Mouse (Mus musculus): ENCODE measurements around the gene Kctd20. TPM values are rescaled to one million over a fixed set of nuclear protein-coding genes. Genes with fewer than 3 reads are reported as not detected.

The Kctd20 gene
- total and polyA plus RNA-seq, 3 experiments: 23.8 to 55.8 (median 55.7) TPM

- WGBS: 93% methylated on average over 4 of the region's 4 CpGs
- Histone ChIP-seq H3K9ac (ENCODE audit: low read depth, low read length) (no peak overlapping the region), H3K36me3 (ENCODE audit: control insufficient read depth, insufficient read depth, low read length) (no peaks in the 10 kb centered on the region), H3K79me2 (replicated peaks; ENCODE audit: control insufficient read depth, insufficient read depth, low read length) (no peaks in the 10 kb centered on the region), H3K27me3 (ENCODE audit: control insufficient read depth, insufficient read depth, low read length) (no peaks in the 10 kb centered on the region), H3K4me1 (ENCODE audit: control insufficient read depth, insufficient read depth, low read length) (peaks cover 10% of the 10 kb centered on the region), H3K27ac (no peak overlapping the region; the same call in 1 of the 2 replicates), H3K4me3 (no peak overlapping the region)
- DNase-seq: no peak
- TF ChIP-seq POLR2A (IDR thresholded peaks at IDR 0.05; ENCODE audit: insufficient read depth, low read depth, low read length) (no peak), CTCF (IDR thresholded peaks at IDR 0.05) (no peak)
- intact Hi-C loops (cut with DNase I): loop anchor here (5.0 kb wide), 3 partner anchors 127 to 237 kb away; partner anchors contain the start of genes Brpf3, Mapk14 and Slc26a8
Measured at GRCm38 (mm10) chr17:28929369-28929768, 22.4 kb upstream of the Kctd20 start.

DNA sequence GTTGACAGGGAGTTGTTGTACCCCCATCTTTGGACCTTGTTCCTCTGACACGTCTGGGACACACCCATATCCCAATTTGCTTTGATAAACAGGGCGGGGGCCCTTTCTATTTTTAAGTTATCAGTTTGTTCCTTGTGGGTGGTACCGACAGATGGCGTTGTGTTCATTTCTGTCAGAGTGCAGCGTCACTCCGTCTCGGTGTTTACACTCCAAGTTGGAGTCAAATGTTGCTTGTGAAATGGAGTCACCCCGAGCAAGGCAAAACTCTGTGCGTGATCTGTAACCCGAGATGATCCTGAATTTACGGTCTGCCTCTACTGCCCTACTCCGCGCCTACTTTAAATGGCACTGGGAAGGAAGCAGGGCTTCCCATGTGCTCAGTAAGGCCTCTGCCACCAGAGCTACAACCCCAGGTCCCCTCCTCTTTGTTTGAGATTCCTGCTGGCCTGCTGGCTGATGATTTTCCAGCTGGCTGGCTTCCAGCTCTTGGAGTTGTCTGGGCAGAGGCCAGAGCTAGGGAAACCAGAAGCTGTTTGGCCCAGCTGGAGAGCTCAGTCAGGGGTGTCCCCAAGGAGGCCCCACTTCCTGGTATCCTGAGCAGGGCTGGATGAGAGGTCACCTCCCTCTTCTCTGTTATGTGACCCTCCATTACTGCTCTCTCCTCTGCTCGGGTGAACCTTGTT is 21.2 kb upstream of the Kctd20 start:
- intact Hi-C loops (cut with DNase I): loop anchor here (1.0 to 5.0 kb wide), 2 partner anchors 22 to 92 kb away; no protein-coding TSS in a partner anchor
- peak; percentile 93 to 95 for DNase-seq
- Histone ChIP-seq H3K27me3 (ENCODE audit: control insufficient read depth, insufficient read depth, low read length) (no peaks in the 10 kb centered on the region), H3K4me1 (ENCODE audit: control insufficient read depth, insufficient read depth, low read length) (peaks cover 10% of the 10 kb centered on the region), H3K4me3 (peak overlapping the region; percentile 8; the same call in 1 of the 2 replicates), H3K9ac (ENCODE audit: low read depth, low read length) (0 out of 2 replicates have a peak overlapping the region, but pooled peaks have one; percentile 4), H3K79me2 (replicated peaks; ENCODE audit: control insufficient read depth, insufficient read depth, low read length) (no peaks in the 10 kb centered on the region), H3K36me3 (ENCODE audit: control insufficient read depth, insufficient read depth, low read length) (no peaks in the 10 kb centered on the region), H3K27ac (peak overlapping the region; percentile 65)
- TF ChIP-seq POLR2A (IDR thresholded peaks at IDR 0.05; ENCODE audit: insufficient read depth, low read depth, low read length) (0 out of 2 replicates have a peak, but pooled peaks have one; percentile 9), EP300 (IDR thresholded peaks at IDR 0.05; ENCODE audit: insufficient read depth, low read depth, low read length) (peak; percentile 80), CTCF (IDR thresholded peaks at IDR 0.05) (peak; percentile 67)
- WGBS: 6% methylated on average over 14 of the region's 14 CpGs

DNA sequence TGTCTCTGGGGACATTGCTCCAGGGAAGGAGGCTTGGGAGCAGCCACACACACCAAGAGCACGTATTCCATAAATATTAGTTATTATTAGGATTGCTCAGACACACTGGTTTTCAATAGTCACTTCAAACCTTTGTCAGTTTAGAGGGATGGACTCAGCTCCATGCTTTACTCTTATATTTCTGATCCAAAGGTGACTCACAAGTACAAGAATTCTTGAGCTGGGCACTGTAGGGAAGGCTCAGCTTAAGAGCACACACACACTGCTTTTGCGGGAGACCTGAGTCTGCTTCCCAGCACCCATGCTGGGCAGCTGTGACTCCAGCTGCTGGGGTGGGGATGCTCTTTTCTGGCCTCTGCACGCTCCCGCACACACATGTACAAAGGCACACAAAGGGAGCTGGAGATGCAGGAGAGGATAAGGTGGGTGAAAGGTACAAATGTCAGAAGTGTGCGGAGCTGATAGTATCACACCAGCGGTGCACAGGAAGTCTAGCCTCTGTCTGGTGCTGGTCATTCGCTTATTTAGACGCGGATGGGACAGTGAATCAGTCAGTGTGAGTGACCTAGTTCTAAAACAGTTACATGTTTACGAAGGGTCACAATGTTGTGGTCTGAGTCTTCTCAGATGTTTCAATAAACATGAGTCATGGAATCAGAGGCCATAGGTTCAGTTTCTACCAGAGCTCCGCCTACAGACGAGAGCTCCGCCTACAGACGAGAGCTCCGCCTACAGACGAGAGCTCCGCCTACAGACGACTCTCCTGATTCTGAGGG is 20.1 kb upstream of the Kctd20 start:
- no peak for DNase-seq
- H3K9ac ChIP-seq (ENCODE audit: low read depth, low read length): no peak overlapping the region
- intact Hi-C loops (cut with DNase I): loop anchor here (1.0 to 5.0 kb wide), 2 partner anchors 21 to 91 kb away; no protein-coding TSS in a partner anchor
- H3K27ac ChIP-seq: peak overlapping the region; percentile 65
- WGBS: 74% methylated on average over 18 of the region's 18 CpGs
- H3K79me2 ChIP-seq (replicated peaks; ENCODE audit: control insufficient read depth, insufficient read depth, low read length): no peaks in the 10 kb centered on the region
- H3K4me1 ChIP-seq (ENCODE audit: control insufficient read depth, insufficient read depth, low read length): peaks cover 10% of the 10 kb centered on the region
- no peaks in the 10 kb centered on the region for H3K36me3 ChIP-seq (ENCODE audit: control insufficient read depth, insufficient read depth, low read length)
- TF ChIP-seq CTCF (IDR thresholded peaks at IDR 0.05) (no peak), EP300 (IDR thresholded peaks at IDR 0.05; ENCODE audit: insufficient read depth, low read depth, low read length) (no peak), POLR2A (IDR thresholded peaks at IDR 0.05; ENCODE audit: insufficient read depth, low read depth, low read length) (no peak)
- no peaks in the 10 kb centered on the region for H3K27me3 ChIP-seq (ENCODE audit: control insufficient read depth, insufficient read depth, low read length)
- no peak overlapping the region for H3K4me3 ChIP-seq

DNA sequence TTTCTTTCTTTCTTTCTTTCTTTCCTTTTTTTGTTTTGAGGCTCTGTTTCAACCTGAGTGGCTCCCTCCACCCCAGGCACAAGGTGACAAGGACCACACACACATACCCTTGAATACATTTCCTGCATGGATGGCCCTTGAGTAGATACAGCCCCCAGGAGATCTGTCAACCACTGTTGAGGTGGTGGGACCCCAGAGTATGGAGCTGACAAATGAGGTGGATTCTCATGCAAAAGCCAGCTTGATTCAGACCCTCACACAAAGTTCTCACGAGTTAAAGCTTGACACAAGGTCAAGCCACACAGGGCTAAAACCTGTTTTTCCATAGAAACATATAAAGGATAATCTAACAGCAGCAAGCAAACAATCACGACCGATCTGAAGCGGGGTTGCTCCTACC is 19.5 kb upstream of the Kctd20 start:
- no peak overlapping the region for H3K9ac ChIP-seq (ENCODE audit: low read depth, low read length)
- no peaks in the 10 kb centered on the region for H3K27me3 ChIP-seq (ENCODE audit: control insufficient read depth, insufficient read depth, low read length)
- WGBS: 88% methylated on average over 4 of the region's 4 CpGs
- no peak for DNase-seq
- H3K4me1 ChIP-seq (ENCODE audit: control insufficient read depth, insufficient read depth, low read length): peaks cover 8% of the 10 kb centered on the region
- no peak overlapping the region for H3K27ac ChIP-seq
- intact Hi-C loops (cut with DNase I): loop anchor here (5.0 kb wide), 1 partner anchor 90 kb away; no protein-coding TSS in a partner anchor
- H3K4me3 ChIP-seq: no peak overlapping the region
- H3K36me3 ChIP-seq (ENCODE audit: control insufficient read depth, insufficient read depth, low read length): no peaks in the 10 kb centered on the region
- TF ChIP-seq EP300 (IDR thresholded peaks at IDR 0.05; ENCODE audit: insufficient read depth, low read depth, low read length) (no peak), CTCF (IDR thresholded peaks at IDR 0.05) (no peak)
- H3K79me2 ChIP-seq (replicated peaks; ENCODE audit: control insufficient read depth, insufficient read depth, low read length): no peaks in the 10 kb centered on the region

DNA sequence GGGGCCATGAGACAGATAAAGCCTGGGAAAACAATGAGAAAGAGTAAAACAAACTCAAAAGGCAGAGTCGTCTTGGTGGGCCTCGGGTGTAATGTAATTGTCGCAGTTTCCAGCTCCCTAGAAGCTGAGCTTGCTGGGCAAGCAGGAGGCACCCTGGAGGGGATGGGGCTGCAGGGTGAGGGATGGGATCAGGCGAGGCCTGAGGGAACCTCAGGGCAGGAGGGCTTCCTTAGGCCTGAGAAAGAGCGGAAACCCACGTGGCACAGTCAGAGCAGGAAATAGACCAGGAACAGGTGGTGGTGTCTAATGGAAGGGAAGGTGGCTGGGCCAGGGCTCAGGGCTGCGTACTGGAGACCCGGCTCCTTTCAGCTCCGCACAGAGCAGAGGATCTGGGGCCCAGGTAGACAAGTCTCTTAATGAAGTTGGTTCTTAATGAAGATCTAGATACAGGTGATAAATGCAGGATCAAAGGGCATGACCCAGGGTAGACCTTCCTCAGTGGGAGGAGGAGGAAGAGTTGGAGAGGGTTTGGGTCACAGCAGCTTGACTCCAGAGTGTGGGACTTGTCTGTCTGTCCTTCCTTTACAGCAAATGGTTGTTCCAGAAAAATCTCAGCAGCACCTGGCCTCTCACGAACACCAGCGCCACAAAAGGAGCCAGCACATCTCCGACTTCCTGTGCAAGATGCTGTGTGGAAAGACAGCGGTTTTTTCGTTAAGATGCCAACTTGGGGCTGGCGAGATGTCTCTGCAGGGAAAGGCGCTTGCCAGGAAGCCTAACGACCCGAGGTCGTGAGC is 17.4 kb upstream of the Kctd20 start:
- H3K9ac ChIP-seq (ENCODE audit: low read depth, low read length): no peak overlapping the region
- H3K4me3 ChIP-seq: no peak overlapping the region
- TF ChIP-seq POLR2A (IDR thresholded peaks at IDR 0.05; ENCODE audit: insufficient read depth, low read depth, low read length) (no peak), EP300 (IDR thresholded peaks at IDR 0.05; ENCODE audit: insufficient read depth, low read depth, low read length) (no peak), CTCF (IDR thresholded peaks at IDR 0.05) (no peak)
- H3K27me3 ChIP-seq (ENCODE audit: control insufficient read depth, insufficient read depth, low read length): no peaks in the 10 kb centered on the region
- H3K4me1 ChIP-seq (ENCODE audit: control insufficient read depth, insufficient read depth, low read length): peaks cover 7% of the 10 kb centered on the region
- no peaks in the 10 kb centered on the region for H3K36me3 ChIP-seq (ENCODE audit: control insufficient read depth, insufficient read depth, low read length)
- no peak overlapping the region for H3K27ac ChIP-seq
- WGBS: 66% methylated on average over 19 of the region's 19 CpGs
- H3K79me2 ChIP-seq (replicated peaks; ENCODE audit: control insufficient read depth, insufficient read depth, low read length): no peaks in the 10 kb centered on the region
- no peak for DNase-seq
- intact Hi-C loops (cut with DNase I): loop anchor here (5.0 kb wide), 1 partner anchor 88 kb away; no protein-coding TSS in a partner anchor
